Mouse (Mus musculus): ENCODE measurements around the gene Shroom3.
"Not testable (repeated sequence)": the region's sequence is repeated elsewhere in the genome, so short reads cannot be mapped to it uniquely, and the experiment has no call there.

Gene Shroom3

DNA sequence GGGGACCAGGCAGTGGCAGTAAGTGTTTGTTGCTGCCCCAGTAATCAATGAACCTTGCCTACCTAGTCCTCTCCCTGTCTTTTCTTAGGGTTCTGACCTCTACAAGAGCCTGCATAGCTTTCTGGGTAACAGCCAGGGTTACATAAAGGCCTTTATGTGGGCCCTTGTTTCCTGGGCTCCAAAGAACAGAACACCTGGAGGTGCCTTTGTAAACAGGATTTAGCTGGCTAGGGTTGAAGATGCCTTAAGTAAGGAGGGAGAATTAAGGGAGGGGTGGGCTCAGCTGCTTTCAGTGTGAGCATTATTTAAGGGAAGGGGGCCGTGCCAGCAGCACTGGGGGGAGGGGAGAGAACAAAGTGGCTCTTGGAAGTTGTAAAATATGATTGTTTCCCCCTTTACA is 210.5 kb downstream of the Shroom3 start:
- DNase-seq (ENCODE audit: low spot score) = no peak

DNA sequence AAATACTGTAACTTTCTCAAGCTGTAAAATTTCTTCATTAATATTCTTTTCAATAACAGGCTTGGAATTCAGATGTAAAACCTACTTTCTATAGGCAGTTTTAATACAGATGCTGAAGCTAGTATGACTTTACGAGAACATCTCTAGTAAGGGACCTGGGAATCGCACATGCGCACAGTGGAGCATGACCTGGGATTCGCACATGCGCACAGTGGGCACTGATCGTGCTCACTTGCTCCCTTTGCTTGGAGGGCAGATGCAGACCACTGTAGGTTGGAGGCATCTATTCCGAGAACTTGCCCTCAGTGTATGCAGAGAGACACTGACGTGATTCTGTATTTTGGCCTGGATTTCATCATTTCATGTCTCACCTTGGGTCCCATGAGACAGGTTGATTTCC is 212.6 kb downstream of the Shroom3 start:
- DNase-seq (ENCODE audit: low spot score) = no peak

GRCm38 (mm10) chr5:92896725-92897280 is 213.6 kb downstream of the Shroom3 start:
- no peak for DNase-seq (ENCODE audit: low spot score)

- no peak for DNase-seq (ENCODE audit: low spot score)
These were observed 214.8 kb downstream of the Shroom3 start for GRCm38 (mm10) chr5:92897766-92898745.

- no peak for DNase-seq (ENCODE audit: low spot score)
These were observed 217.2 kb downstream of the Shroom3 start for GRCm38 (mm10) chr5:92900470-92900869.

DNA sequence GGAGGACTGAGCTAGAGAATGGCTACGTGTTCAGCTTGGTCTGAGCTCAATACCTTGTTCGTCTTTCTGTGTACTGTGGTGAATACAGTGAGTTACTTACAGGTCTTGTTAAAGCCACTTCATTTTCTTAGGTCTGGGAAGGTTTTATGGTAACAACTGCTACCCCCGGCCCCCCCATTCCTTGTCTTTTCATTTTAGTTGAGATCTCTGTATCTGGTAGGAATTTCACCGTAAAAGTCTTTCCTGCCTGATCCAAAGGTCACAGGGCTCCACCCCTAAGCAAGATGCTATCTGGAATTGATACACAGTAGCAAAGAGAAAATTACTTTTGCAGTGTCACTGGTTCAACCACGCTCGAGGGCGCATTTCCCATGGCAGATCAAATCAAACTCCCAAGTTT is 218.6 kb downstream of the Shroom3 start:
- DNase-seq (ENCODE audit: low spot score) = no peak

DNA sequence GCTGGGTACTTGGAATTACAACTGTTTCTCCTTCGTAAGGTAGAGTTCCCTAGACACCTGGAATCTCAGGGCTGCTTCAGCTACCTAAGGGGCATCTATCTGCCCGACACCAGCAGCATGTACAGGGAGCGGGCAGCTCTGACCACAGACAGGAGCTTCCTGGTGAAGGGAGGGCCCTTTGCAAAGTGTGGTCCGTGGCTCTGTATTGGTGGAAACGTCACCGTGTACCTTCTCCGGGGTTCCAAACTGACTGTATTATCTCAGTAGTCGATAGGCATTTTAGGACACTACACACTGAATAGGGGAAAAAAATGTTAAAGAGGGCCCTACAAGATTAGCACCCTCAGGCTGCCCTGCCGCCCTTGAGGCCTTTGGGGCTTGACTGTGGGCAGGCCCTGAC is 221.9 kb downstream of the Shroom3 start:
- DNase-seq (ENCODE audit: low spot score) = no peak

GRCm38 (mm10) chr5:92905594-92906008 is 222.4 kb downstream of the Shroom3 start:
- DNase-seq (ENCODE audit: low spot score) = no peak

DNA sequence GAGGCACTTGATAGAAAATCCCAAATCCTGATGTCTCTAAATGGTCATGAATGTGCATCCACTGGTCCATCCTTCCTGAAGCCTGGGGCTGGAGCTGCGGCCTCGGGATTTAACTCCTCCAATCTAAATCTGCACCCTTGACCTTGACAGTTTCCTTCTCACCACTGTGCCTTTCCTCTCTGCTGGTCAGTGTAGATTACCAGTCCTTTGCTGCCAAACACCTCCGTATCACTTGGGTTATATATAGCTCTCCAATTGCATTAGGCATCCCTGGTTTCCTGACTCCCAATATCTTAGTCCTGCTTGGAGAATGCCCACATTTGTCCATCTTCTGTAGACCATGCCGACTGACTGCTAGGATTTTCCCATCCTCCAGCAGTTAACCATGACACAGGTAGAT is 225.0 kb downstream of the Shroom3 start:
- DNase-seq (ENCODE audit: low spot score) = no peak

DNA sequence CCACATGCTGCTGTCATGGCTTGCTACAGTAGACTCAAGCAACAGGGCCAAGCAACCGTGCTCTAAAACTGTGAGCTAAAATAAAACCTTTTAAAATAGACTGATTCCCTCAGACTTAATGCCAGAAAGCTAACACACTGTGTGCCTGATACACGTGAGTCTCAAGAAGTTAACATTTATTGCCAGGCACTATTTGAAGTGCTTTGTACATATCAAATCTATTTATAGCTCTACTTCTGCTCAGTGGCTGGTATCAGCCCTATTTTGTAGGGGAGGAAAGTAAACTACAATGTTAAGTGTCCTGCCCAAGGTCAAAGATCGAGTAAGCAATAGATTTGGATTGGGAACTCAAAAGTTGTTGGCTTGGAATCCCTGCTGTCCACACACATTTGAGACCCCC is 227.6 kb downstream of the Shroom3 start:
- DNase-seq (ENCODE audit: low spot score) = no peak

- DNase-seq (ENCODE audit: low spot score) = no peak
These were observed 232.2 kb downstream of the Shroom3 start for GRCm38 (mm10) chr5:92915421-92915820.

GRCm38 (mm10) chr5:92917755-92918154 is 234.5 kb downstream of the Shroom3 start:
- no peak for DNase-seq (ENCODE audit: low spot score)

GRCm38 (mm10) chr5:92918170-92918569 is 234.9 kb downstream of the Shroom3 start:
- no peak for DNase-seq (ENCODE audit: low spot score)

GRCm38 (mm10) chr5:92918866-92919265 is 235.6 kb downstream of the Shroom3 start:
- no peak for DNase-seq (ENCODE audit: low spot score)

DNA sequence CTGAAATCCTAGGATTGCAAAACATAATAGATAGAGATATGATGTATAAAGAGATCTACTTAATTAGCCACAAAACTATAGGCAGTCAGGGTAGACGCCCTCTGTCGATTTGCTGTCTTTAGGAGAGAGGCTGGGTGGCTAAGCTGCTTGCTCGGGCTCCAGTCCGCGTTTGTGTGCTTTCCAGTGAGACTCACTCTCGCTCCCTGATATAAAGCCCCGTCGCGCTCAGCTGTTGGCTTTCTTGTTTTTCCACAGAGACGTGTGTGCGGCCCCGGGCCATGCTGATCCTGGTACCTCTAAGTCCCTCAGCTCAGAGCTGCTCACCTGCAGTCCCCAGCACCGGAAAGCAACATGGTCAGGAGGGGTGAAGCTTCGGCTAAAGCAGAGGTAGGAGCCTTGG is 236.2 kb downstream of the Shroom3 start:
- no peak for DNase-seq (ENCODE audit: low spot score)

DNA sequence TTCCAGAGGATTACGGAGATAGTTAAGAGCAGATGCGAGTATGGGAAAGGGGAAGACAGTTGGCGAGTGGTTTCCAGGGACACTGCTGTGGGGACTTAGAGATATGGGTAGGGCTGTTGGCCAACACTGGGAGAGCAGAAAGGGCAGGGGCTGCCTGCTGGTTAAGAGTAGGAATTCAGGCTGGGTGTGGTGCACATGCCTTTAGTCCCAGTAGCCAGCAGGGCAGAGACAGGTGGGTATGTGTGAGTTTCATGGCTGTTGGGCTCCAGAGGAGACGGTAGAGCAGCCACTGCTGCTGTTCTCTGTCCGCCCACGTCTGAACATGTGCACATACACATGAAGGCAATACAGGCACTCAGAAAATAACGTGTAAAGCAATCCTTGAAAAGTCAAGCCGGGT is 237.7 kb downstream of the Shroom3 start:
- no peak for DNase-seq (ENCODE audit: low spot score)

- DNase-seq (ENCODE audit: low spot score) = no peak
These were observed 238.5 kb downstream of the Shroom3 start for GRCm38 (mm10) chr5:92921728-92922127.

- not testable (repeated sequence) for DNase-seq (ENCODE audit: low spot score)
These were observed 239.7 kb downstream of the Shroom3 start for GRCm38 (mm10) chr5:92922981-92923380.

DNA sequence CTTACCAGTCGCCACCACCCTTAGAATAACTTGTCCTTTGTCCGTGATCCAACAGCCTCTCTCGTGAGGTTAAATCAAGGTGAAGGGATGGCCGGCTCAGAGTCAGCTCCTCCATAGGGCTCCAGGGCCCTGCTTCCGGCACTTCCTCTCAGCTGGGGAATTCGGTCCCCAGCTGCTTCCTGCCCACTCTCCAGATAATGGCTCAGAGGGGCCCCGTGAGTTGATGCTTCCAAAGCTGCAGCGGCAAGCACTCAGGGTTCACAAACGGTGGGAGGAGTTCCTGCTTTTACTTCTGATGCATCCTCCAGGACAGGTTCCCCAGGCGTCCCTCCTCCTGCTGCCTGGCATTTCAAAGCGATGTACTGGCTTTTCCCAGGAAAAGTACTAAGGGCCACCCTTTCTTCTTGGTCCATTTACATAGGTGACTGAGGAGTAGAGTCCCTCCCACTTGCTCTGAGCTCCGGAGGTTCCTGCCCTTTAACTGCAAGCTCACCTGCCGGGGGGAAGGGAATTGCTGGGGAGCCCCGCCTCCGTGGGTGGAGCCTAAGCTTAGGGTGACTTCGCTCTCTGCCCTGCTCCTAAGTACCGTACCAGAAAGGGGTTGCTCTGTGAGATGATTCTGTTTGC is 241.7 kb downstream of the Shroom3 start:
- peak; percentile 3 for DNase-seq (ENCODE audit: low spot score)

- DNase-seq (ENCODE audit: low spot score) = no peak
These were observed 244.4 kb downstream of the Shroom3 start for GRCm38 (mm10) chr5:92927667-92928066.

GRCm38 (mm10) chr5:92930557-92930956 is 247.3 kb downstream of the Shroom3 start:
- DNase-seq (ENCODE audit: low spot score) = no peak

DNA sequence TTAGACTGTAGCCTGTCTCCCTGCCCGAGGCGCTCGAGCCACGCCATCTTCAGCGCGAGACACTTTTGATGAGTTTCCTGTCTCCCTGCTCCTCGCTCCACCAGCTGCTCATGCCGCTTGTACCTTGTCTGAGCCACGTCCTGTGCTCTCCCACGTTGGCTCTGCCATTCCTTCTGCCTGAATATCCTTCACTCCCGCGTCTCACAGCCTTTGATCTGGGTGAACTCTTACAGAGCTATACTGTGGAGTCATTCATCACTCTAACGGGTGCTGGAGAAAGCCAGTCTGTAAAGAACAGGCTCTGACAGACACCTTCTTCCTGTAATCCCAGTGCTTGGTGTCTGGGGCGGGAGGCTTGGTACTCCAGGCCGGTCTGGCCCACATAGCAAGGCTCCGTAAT is 248.1 kb downstream of the Shroom3 start:
- no peak for DNase-seq (ENCODE audit: low spot score)

DNA sequence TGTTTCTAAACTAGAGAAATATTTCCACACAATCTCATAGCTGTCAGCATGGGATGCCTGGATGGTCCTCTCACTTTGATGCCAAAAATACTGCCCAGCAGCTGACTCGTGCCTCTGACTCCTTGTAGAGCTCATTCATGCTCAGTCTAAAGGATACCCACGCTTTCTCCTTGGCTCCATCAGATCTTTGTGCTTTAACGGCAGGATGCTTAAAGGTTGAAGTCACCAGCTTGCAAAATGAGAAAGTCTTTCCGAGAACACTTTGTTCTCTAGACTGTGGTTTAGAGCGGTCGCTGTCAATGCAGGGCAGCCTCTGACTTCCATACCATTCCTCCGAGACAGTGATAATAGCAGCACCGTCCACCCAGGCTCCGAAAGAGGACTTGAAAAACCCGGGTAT is 249.8 kb downstream of the Shroom3 start:
- no peak for DNase-seq (ENCODE audit: low spot score)

Measured in c-Kit-positive CD71-positive TER-119-positive erythroid progenitor cells, embryonic 14.5 days (primary cell).